Mouse (Mus musculus) cerebellum, postnatal 4 days (tissue): ENCODE data around the gene Rft1.
A peak's percentile ranks its signal among the peaks of the same experiment; 100 is the strongest.

ENCODE experiments used
- DNase-seq, 2 experiments: peaks; one replicate each; pipeline ENCODE4 v3.0.0; 2022; ENCODE audit warnings: low spot score in 2 of 2, mixed read lengths in 1 of 2

The Rft1 gene

GRCm38 (mm10) chr14:30630811-30631576, 23.2 kb upstream of the Rft1 start:
- no peak for DNase-seq

- DNase-seq, result no peak
These were observed 22.3 kb upstream of the Rft1 start for GRCm38 (mm10) chr14:30631834-30632233.

DNA sequence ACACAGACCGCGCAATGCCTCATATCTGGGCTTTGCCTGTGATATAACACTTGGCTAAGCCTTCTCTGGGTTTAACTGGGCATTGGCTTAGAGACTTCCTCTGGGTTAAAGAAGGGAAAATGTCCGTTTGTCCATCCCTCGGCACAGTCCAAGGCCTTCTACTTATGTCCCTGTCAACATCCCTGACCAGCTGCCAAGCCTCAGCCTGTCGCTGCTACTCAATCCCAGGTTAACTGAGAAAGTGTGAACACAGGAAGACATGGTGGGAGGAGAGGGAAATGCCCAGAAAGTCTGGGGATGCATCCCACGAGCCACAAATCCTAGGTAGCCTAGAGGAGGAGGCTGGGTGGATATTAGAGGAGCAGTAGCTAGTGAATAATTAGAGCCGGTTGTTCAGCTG, 20.5 kb upstream of the Rft1 start:
- DNase-seq, result no peak

- no peak for DNase-seq
These were observed 19.7 kb upstream of the Rft1 start for GRCm38 (mm10) chr14:30634418-30634817.

GRCm38 (mm10) chr14:30635219-30635910, 18.8 kb upstream of the Rft1 start:
- no peak for DNase-seq

GRCm38 (mm10) chr14:30636499-30636898, 17.7 kb upstream of the Rft1 start:
- DNase-seq, result no peak

GRCm38 (mm10) chr14:30637087-30637486, 17.1 kb upstream of the Rft1 start:
- no peak for DNase-seq

DNA sequence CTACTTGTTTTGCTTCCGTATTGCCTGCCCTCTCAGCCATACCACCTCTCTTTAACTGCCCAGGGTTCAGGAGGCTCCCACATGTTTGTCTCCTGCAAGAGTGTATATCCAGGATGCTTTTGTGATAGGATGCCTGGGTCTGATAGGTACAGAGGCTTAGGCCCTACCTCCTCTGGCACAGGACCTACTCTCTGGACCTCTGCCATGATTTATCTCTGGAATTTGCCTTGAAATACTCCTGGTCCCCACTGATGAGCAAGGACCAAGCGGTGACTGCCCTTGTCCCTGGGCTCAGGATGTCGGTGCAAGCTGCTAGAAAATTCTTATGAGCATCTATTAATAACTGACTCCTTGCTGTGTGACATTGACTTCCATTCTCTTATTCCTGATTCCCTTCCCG, 16.2 kb upstream of the Rft1 start:
- DNase-seq, result no peak

- DNase-seq, result no peak
These were observed 15.5 kb upstream of the Rft1 start for GRCm38 (mm10) chr14:30638686-30639085.

DNA sequence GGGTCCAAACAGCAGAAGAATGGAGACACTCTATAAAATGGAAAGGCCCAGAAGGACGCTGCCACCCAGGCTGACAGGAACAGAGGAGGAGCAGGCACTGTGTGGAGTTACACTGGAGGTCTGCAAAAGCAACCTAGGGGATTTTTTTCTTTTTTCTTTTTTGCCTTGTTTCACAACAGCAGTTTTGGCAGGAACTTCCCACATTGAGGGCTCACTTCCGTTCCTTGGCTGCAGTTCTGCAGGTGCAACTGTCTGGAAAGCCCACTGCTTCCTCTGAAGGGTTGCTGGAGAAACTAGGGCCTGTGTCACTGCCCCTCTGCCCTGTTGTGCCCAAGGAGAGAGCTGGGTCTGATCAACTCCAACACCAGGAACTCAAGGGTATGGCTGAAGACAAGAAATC, 12.4 kb upstream of the Rft1 start:
- DNase-seq, result no peak

DNA sequence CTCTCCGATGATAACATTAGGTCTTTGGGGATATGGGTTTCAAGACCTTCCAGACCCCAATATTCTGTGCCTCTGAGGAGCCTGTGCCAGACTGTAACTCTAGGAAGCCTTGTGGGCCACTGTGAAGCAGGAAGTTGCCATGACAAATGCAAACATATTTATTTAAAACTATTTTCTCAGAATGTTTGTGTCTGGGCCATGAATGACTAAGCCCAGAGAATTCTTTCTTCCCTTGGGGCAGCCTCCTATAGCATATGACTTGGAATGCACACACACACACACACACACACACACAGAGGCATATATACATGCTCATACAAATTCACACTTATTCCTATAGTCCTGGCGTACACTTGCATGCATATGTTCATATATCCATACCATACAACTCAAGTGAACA, 10.1 kb upstream of the Rft1 start:
- DNase-seq, result no peak

GRCm38 (mm10) chr14:30645066-30645465, 9.1 kb upstream of the Rft1 start:
- peak in 1 of 2 experiments; percentile 15 for DNase-seq

DNA sequence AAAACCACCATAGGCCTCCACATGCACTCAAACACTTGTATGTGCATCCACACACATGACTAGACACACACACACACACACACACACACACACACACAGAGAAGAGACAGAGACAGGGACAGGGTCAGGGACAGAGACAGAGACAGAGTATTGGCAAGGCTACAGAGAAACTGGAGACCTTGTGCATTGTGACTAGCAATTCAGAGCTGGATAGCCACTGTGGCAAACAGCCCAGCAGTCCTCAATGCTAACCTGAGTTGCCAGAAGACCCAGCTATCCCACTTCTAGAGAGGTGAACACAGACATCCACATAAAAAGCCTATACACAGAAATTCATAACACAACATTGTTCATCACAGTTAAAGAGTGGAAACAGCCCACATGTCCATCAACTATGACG, 7.7 kb upstream of the Rft1 start:
- DNase-seq, result no peak

GRCm38 (mm10) chr14:30648478-30648877, 5.7 kb upstream of the Rft1 start:
- DNase-seq, result no peak

- DNase-seq, result no peak
These were observed 4.4 kb upstream of the Rft1 start for GRCm38 (mm10) chr14:30649745-30650144.

GRCm38 (mm10) chr14:30650969-30651368, 3.2 kb upstream of the Rft1 start:
- DNase-seq, result peak in 1 of 2 experiments; percentile 46

DNA sequence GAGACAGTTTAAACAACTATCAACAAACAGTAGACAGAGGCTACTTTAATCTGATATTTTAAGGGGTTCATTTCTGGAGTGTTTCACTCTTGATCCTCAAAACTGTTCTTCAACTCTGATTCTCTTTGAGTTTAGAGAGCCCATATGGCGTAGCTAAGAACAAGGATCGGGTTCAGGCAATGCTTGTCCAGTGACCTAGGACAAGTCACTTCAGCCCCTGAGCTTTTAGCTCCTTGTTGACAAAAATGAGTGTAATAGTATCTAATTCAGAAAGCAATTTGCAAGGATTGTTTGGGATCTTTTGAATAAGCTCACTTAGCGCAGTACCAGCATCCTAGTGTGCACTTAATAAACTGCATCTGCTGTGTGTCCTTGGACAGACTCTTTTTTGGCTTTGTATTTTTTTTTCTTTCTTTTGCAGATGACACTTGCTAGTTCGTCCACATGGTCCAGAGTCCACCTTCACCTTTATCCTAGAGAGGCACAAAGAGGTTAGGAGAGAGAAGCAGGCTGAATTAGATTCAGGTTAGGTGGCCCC, 600 bp downstream of the Rft1 start:
- no peak for DNase-seq

DNA sequence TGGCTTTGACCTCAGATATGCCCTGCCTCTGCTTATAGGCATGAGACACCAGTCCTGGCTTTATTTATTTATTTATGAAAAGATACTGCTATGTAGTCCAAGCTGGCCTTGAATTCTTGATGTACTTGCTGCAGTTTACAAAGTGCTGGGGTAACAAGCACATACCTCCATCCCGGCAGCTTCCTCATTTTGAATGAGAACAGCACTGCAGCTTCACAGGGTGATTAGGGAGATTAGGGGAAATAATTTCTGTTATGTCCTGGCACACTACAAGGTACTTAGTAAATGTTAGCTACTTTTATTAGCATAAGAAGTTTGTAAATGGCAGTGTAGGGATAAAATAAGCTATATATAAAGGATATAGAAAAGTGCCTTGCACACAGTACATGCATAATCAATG, 1.4 kb downstream of the Rft1 start:
- no peak for DNase-seq

- no peak for DNase-seq
These were observed 11.9 kb downstream of the Rft1 start for GRCm38 (mm10) chr14:30666061-30666460.

DNA sequence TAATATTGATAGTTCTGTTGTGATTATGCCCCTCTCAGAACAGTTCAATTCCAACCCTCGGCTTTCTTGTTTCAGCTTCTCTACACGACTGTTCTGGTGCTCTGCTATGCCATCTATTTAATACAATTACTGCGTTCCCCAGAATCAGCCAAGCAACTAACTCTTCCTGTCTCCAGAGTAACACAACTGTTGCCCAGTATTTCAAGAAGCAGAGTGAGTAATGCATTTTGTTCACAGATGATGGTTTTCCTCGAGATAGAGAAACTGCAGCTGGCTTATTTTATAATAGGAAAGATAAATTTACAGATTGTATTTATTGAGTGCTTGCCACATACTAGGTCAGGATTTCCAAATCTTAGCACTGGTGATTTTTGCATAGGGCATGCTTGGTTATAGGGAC, 12.4 kb downstream of the Rft1 start:
- DNase-seq, result no peak

DNA sequence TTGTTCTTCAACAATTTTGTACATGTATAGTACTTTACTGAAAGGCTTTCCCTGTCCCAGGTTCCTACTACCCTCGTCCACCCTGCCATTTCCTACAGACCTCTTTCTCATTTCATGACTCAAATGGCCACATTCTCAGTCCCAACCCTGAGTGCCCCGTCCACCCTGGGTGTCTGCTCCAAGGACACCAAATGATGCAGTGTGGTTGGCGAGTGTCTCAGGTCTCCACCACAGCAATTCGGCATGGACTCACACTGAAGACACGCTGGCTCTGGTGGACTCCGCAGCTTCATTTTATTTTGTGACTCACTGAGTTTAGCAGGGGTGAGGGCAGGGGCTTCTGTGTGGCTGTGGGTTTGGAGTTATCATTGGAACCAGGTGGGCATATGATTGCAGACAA, 16.0 kb downstream of the Rft1 start:
- DNase-seq, result no peak

- DNase-seq, result no peak
These were observed 17.2 kb downstream of the Rft1 start for GRCm38 (mm10) chr14:30671095-30671985.
